Mouse (Mus musculus): Measurements from ENCODE around the gene Ankrd11. TPM values are rescaled to one million over a fixed set of nuclear protein-coding genes. Genes with fewer than 3 reads are reported as not detected.

Gene Ankrd11
- polyA plus RNA-seq, 1 experiment from 2014 or later, result 62.4 TPM

GRCm38 (mm10) chr8:122925939-122926722 is 115.9 kb downstream of the Ankrd11 start:
- Histone ChIP-seq H3K9ac (no peak overlapping the region), H3K4me2 (no peak overlapping the region), H3K27ac (ENCODE audit: poor library complexity, severe bottlenecking) (no peak overlapping the region), H3K9me3 (replicated peaks) (no peaks in the 10 kb centered on the region), H3K4me3 (no peak overlapping the region), H3K4me1 (replicated peaks) (peaks cover 79% of the 10 kb centered on the region), H3K36me3 (peaks cover 8% of the 10 kb centered on the region; the same call in 1 of the 2 replicates), H3K27me3 (replicated peaks) (no peaks in the 10 kb centered on the region)
- ATAC-seq (ENCODE audit: insufficient number of reproducible peaks, low FRiP score), result no peak
- 71% methylated on average over 8 of the region's 8 CpGs for WGBS

DNA sequence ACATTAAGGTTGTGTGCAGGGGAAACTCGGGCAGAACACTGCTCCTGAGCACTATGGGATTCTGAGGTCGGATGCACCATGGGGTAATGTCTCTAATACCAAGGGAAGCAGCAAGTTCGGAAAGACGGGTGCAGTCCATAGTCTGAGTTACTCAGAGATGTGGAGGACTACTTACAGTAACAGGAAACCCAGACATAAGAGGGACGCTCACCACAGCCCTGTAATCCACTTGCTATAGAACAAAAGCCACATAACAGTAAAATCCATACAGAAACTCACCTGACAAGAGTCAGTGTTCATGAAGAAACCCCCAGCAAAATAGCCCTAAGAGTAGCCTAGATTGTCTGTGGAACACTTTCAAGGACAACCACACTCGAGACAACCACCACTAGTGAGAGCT is 118.0 kb downstream of the Ankrd11 start:
- H3K27me3 ChIP-seq (replicated peaks), result no peaks in the 10 kb centered on the region
- H3K9ac ChIP-seq, result peak overlapping the region; percentile 63
- H3K4me2 ChIP-seq, result peak overlapping the region; percentile 52

GRCm38 (mm10) chr8:122923431-122924090 is 118.5 kb downstream of the Ankrd11 start:
- no peaks in the 10 kb centered on the region for H3K27me3 ChIP-seq (replicated peaks)
- peak overlapping the region; percentile 84 for H3K27ac ChIP-seq (ENCODE audit: poor library complexity, severe bottlenecking)
- WGBS, result 24% methylated on average over 7 of the region's 7 CpGs
- ATAC-seq (ENCODE audit: insufficient number of reproducible peaks, low FRiP score), result no peak
- peak overlapping the region; percentile 63 for H3K9ac ChIP-seq
- H3K36me3 ChIP-seq, result peaks cover 8% of the 10 kb centered on the region; the same call in 1 of the 2 replicates
- peak overlapping the region; percentile 52 for H3K4me2 ChIP-seq
- H3K4me3 ChIP-seq, result no peak overlapping the region
- peaks cover 85% of the 10 kb centered on the region for H3K4me1 ChIP-seq (replicated peaks)
- H3K9me3 ChIP-seq (replicated peaks), result no peaks in the 10 kb centered on the region

More for the DNA sequence above, 118.0 kb downstream of the Ankrd11 start:
- Histone ChIP-seq H3K27ac (ENCODE audit: poor library complexity, severe bottlenecking) (peak overlapping the region; percentile 84), H3K9me3 (replicated peaks) (no peaks in the 10 kb centered on the region), H3K4me1 (replicated peaks) (peaks cover 84% of the 10 kb centered on the region), H3K4me3 (no peak overlapping the region), H3K36me3 (peaks cover 8% of the 10 kb centered on the region; the same call in 1 of the 2 replicates)
- ATAC-seq (ENCODE audit: insufficient number of reproducible peaks, low FRiP score), result no peak
- WGBS, result 56% methylated on average over 6 of the region's 6 CpGs

DNA sequence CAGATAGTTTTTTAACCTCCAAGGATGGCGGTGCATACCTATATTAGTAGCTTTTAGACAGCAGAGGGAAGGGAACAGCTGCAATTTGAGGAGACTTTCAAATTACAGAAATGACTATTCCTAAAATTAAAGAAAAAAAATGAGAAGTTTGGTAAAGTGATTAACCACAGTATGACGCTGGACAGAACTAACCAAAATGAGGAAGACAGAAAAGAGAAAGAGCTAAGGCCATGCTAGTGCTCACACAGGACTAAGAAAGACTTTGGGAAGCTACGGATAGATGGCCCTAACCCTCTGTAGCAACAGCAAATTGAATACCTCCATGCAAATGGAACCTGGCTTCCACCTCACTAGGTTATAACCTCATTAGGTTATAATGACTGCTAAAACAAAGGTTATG is 119.1 kb downstream of the Ankrd11 start:
- H3K9me3 ChIP-seq (replicated peaks), result no peaks in the 10 kb centered on the region
- H3K4me2 ChIP-seq, result no peak overlapping the region
- peaks cover 8% of the 10 kb centered on the region; the same call in 1 of the 2 replicates for H3K36me3 ChIP-seq
- no peaks in the 10 kb centered on the region for H3K27me3 ChIP-seq (replicated peaks)
- H3K4me1 ChIP-seq (replicated peaks), result peaks cover 90% of the 10 kb centered on the region
- H3K4me3 ChIP-seq, result no peak overlapping the region
- H3K9ac ChIP-seq, result no peak overlapping the region
- H3K27ac ChIP-seq (ENCODE audit: poor library complexity, severe bottlenecking), result no peak overlapping the region
- ATAC-seq (ENCODE audit: insufficient number of reproducible peaks, low FRiP score), result no peak
- 83% methylated on average over 3 of the region's 3 CpGs for WGBS

DNA sequence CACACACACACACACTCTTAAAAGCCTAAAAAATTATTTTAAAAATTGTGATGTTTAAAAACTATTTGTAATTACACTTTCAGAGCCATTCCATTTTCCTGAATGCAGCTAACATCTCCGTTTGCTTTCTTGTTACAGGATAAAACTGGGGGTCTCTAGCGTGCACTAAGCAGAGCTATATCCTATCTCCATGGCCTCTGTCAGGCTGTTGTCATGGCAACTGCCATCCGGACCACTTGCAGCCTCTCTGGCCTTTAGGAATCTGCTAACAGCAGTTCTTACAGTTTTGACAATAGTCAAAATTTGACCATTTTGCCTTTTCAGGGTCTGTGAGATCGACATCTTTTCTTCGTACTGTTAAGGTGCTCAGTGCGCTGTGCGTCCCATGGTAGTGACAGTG is 121.2 kb downstream of the Ankrd11 start:
- no peak for ATAC-seq (ENCODE audit: insufficient number of reproducible peaks, low FRiP score)
- H3K36me3 ChIP-seq, result no peaks in the 10 kb centered on the region
- H3K9ac ChIP-seq, result no peak overlapping the region
- H3K27me3 ChIP-seq (replicated peaks), result no peaks in the 10 kb centered on the region
- no peak overlapping the region for H3K4me3 ChIP-seq
- no peak overlapping the region for H3K27ac ChIP-seq (ENCODE audit: poor library complexity, severe bottlenecking)
- peaks cover 90% of the 10 kb centered on the region for H3K4me1 ChIP-seq (replicated peaks)
- H3K9me3 ChIP-seq (replicated peaks), result no peaks in the 10 kb centered on the region
- no peak overlapping the region for H3K4me2 ChIP-seq
- 75% methylated on average over 7 of the region's 7 CpGs for WGBS

DNA sequence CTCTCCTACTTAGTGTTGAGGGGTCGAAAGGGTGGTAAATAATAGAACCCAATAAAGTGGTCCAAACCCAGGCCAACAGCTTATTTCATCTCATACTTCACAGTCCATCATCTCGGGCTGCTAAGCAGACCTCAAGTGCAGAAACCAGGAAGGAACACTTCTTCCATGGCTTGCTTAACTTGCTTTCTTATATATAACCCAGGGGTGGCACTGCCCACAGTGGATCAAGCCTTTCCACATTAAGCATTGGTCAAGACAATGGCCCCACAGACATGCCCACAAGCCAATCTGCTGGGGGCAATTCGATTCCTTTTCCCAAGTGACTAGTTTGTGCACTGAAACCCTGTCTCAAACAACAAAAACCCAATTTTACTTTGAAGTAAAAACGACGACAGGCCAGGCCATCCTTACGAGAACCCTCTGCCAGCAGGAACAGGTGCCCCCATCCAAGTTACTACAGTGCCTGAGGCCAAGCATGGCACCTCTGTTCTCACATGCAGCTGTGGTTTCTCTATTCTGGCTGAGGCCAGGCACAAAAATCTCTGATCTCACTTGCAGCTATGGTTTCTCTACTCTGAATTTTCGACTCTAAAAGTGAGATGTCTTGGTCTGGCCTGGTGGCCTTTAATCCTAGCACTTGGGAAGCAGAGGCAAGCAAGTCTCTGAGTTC is 123.5 kb downstream of the Ankrd11 start:
- Histone ChIP-seq H3K4me2 (peak overlapping the region; percentile 58), H3K9me3 (replicated peaks) (no peaks in the 10 kb centered on the region), H3K4me1 (replicated peaks) (peaks cover 91% of the 10 kb centered on the region), H3K27ac (ENCODE audit: poor library complexity, severe bottlenecking) (peak overlapping the region; percentile 96), H3K27me3 (replicated peaks) (no peaks in the 10 kb centered on the region), H3K4me3 (no peak overlapping the region), H3K36me3 (peaks cover 17% of the 10 kb centered on the region), H3K9ac (no peak overlapping the region)
- 72% methylated on average over 7 of the region's 7 CpGs for WGBS
- ATAC-seq (ENCODE audit: insufficient number of reproducible peaks, low FRiP score), result no peak

DNA sequence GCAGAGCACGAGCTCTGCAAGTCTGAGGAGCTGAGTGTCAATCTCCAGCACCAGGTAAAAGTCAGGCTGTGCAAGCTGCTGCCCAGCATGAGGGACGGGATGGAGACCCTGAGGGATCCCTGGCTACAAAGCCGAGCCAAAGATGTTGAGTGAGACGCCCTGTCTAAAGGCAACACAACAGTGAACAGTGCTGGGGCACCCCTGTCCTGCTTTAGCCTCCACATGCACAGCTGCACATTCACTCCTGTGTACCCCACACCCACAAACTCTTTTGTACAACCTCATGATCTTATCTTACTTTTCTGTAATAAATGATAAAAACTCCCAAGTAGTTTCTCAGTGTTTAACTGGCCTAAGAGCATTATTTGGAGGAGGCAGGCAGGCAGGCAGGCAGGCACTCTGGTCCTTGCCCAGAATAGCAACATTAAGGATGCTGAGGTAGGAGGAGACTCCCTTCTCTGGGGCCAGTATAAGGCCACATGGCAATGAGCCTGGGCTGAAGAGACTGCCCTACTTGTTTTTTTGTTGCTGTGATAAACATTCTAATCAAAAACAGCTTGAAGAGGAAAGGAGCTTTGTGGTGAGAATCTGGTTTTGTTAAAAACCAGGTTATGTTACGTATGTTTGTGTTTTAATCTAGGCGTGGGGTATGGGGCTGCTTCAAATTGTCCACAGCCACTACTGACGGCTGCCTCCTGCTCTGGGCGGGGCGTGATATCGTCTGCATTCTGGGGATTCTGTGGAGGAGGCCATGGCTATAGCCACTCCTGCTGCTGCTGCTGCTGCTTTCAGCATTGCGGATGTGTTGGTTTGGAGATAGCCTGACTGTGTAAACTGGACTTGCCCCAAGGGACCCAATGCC is 124.3 kb downstream of the Ankrd11 start:
- WGBS, result 17% methylated on average over 11 of the region's 11 CpGs
- Histone ChIP-seq H3K4me1 (replicated peaks) (peaks cover 83% of the 10 kb centered on the region), H3K9ac (peak overlapping the region; percentile 57), H3K36me3 (peaks cover 17% of the 10 kb centered on the region), H3K4me2 (peak overlapping the region; percentile 58), H3K9me3 (replicated peaks) (no peaks in the 10 kb centered on the region), H3K4me3 (no peak overlapping the region), H3K27ac (ENCODE audit: poor library complexity, severe bottlenecking) (peak overlapping the region; percentile 96), H3K27me3 (replicated peaks) (no peaks in the 10 kb centered on the region)
- ATAC-seq (ENCODE audit: insufficient number of reproducible peaks, low FRiP score), result peak; percentile 83

DNA sequence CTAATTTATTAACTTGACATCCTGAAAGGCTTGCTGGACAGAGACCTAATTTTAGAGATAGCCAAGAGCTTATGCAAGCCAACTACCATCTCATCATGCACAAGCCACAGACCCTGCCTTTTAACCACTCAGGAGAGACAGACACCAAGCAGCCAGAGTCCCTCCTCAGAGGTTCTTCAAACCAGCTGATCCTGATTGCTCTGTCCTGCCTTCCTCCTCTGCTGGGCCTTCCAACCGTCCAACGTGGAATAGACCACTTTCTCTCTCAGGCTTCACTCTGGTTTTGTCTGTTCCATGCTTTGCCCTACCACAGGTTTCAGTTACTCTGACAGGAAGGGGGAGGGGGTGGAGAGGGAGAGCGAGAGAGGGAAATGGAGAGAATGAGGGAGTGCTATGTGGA is 125.3 kb downstream of the Ankrd11 start:
- 54% methylated on average over 3 of the region's 3 CpGs for WGBS
- peak overlapping the region; percentile 96 for H3K27ac ChIP-seq (ENCODE audit: poor library complexity, severe bottlenecking)

DNA sequence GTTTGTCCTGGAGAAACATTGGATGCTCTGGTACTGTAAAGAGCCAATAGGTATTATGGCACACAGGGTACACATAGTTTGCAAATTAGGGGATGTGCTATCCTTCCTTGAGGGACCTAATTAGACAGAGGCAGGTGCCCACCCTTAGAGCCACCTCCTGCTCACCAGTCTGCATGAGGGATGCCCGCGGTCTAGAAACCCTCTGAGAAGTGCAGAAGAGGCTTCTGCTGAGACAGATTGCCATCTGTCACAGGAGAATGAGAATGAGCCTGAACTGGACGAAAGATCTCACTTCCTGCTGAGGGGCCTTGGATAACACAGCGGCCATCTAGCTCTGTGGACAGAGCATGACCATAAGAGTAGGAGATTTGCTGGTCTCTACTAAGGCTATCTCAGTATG is 129.2 kb downstream of the Ankrd11 start:
- H3K4me3 ChIP-seq, result no peak overlapping the region
- H3K4me2 ChIP-seq, result no peak overlapping the region
- H3K27me3 ChIP-seq (replicated peaks), result no peaks in the 10 kb centered on the region
- H3K27ac ChIP-seq (ENCODE audit: poor library complexity, severe bottlenecking), result no peak overlapping the region
- H3K9ac ChIP-seq, result no peak overlapping the region
- no peak for ATAC-seq (ENCODE audit: insufficient number of reproducible peaks, low FRiP score)
- peaks cover 24% of the 10 kb centered on the region for H3K36me3 ChIP-seq
- peaks cover 40% of the 10 kb centered on the region for H3K4me1 ChIP-seq (replicated peaks)
- WGBS, result 85% methylated on average over 4 of the region's 4 CpGs
- H3K9me3 ChIP-seq (replicated peaks), result no peaks in the 10 kb centered on the region

More for the DNA sequence above, 125.3 kb downstream of the Ankrd11 start:
- Histone ChIP-seq H3K36me3 (peaks cover 17% of the 10 kb centered on the region), H3K9me3 (replicated peaks) (no peaks in the 10 kb centered on the region), H3K27me3 (replicated peaks) (no peaks in the 10 kb centered on the region), H3K9ac (no peak overlapping the region), H3K4me2 (0 out of 2 replicates have a peak overlapping the region, but pooled peaks have one; percentile 2), H3K4me3 (no peak overlapping the region), H3K4me1 (replicated peaks) (peaks cover 75% of the 10 kb centered on the region)
- ATAC-seq (ENCODE audit: insufficient number of reproducible peaks, low FRiP score), result no peak

DNA sequence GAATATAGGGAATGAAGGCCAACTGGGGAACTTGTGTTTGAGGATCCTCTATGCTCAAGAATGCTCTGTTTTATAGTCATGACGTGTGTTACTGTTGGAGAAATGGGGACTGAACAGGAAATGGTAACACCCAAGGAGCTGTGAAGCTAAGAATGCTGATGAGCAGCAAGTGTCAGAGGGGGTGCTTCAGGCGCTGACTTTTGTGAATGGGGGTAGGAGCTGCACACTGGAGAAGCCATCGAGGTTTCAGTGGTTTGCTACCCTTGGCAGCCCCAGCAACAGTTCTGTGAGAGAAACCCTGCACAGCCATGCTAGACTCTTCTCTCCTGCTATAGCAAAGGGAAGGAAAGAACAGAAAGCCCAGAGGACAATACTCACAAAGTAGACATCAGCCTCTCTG is 129.9 kb downstream of the Ankrd11 start:
- Histone ChIP-seq H3K4me2 (no peak overlapping the region), H3K36me3 (peaks cover 32% of the 10 kb centered on the region), H3K9ac (no peak overlapping the region), H3K9me3 (replicated peaks) (no peaks in the 10 kb centered on the region), H3K27me3 (replicated peaks) (no peaks in the 10 kb centered on the region), H3K4me3 (no peak overlapping the region), H3K27ac (ENCODE audit: poor library complexity, severe bottlenecking) (no peak overlapping the region), H3K4me1 (replicated peaks) (peaks cover 33% of the 10 kb centered on the region)
- 73% methylated on average over 3 of the region's 3 CpGs for WGBS
- ATAC-seq (ENCODE audit: insufficient number of reproducible peaks, low FRiP score), result no peak
